Mouse (Mus musculus) limb, embryonic 13.5 days (tissue): ENCODE data around the gene Cyp2a22. TPM values are rescaled to one million over a fixed set of nuclear protein-coding genes. Genes with fewer than 3 reads are reported as not detected.
"Not testable (repeated sequence)": the region's sequence is repeated elsewhere in the genome, so short reads cannot be mapped to it uniquely, and the experiment has no call there.

Source experiments
- ATAC-seq: fragments of 200-750 bp; cut with Nextera tagmentation; 2 replicates; pipeline ENCODE4 v1.8.0; 2017; ENCODE audit warnings: low read depth, moderate number of reproducible peaks, moderate TSS enrichment; ENCODE audit not compliant: low FRiP score
- H3K27ac ChIP-seq: fragments of 300-500 bp; sonication (generic); 2 replicates; pipeline ENCODE4 v1.5.1; 2015; ENCODE audit warnings: inconsistent platforms, mild to moderate bottlenecking, moderate library complexity
- H3K27me3 ChIP-seq: fragments of 300-500 bp; sonication (generic); 2 replicates; pipeline ENCODE4 v1.6.1; 2015; ENCODE audit warnings: mild to moderate bottlenecking, inconsistent platforms
- H3K36me3 ChIP-seq: fragments of 300-500 bp; sonication (generic); 2 replicates; pipeline ENCODE4 v1.6.1; 2015; ENCODE audit warnings: inconsistent platforms, mild to moderate bottlenecking, moderate library complexity
- H3K4me1 ChIP-seq: fragments of 300-500 bp; sonication (generic); 2 replicates; pipeline ENCODE4 v1.6.1; 2015; ENCODE audit warnings: inconsistent platforms
- H3K4me2 ChIP-seq: fragments of 300-500 bp; sonication (generic); replicated peaks from 2 replicates; pipeline ENCODE4 v1.6.1; 2015; ENCODE audit warnings: inconsistent platforms, mild to moderate bottlenecking, moderate library complexity
- H3K4me3 ChIP-seq: fragments of 300-500 bp; sonication (generic); 2 replicates; pipeline ENCODE4 v1.5.1; 2015; ENCODE audit warnings: moderate library complexity, mild to moderate bottlenecking, inconsistent platforms
- H3K9ac ChIP-seq: fragments of 300-500 bp; sonication (generic); 2 replicates; pipeline ENCODE4 v1.6.1; 2015; ENCODE audit warnings: mild to moderate bottlenecking, inconsistent platforms
- H3K9me3 ChIP-seq: fragments of 300-500 bp; sonication (generic); 2 replicates; pipeline ENCODE4 v1.6.1; 2016; ENCODE audit warnings: inconsistent platforms
- WGBS: fragments of 180-500 bp; shearing (Covaris S2); methylation state at CpG from one replicate; pipeline ENCODE4 v1.1.7; 2015; 5-methylcytosine and 5-hydroxymethylcytosine counted together
- polyA plus RNA-seq: library from polyadenylated mRNA; unstranded; fragments of >200 nt; fragmentation: Nextera tagmentation; extraction: Ambion mirVana; gene quantifications from 2 replicates; pipeline ENCODE4 v1.2.1, GENCODE M21; 2015

Gene Cyp2a22
- not detected in 2 replicates for polyA plus RNA-seq

DNA sequence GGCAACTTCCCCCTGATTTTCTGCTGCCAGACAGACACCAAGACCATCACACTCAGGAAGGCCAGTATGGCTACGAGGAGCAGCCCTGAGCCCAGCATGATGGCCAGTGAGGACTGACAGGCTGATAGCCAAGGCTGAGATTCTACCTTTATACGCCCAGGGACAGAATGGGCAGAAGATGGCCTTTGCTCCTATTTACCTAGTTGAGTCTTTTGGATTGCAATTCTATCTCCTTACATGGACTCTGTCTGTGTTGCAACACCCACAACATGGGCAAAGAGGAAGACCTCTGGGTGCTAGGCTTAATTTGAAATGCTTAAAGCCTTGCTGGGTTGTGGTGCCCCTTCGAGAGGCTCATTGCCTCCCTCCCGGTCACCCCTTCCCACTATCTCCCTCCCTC, at the start of gene Cyp2a22:
Gene Cyp2a22 (minus strand): TSS at position 123 of the 400 bp plus-strand sequence.
- Histone ChIP-seq H3K4me1 (no peaks in the 10 kb centered on the region), H3K9ac (no peak within 1 kb of the TSS), H3K27ac (no peak within 1 kb of the TSS), H3K4me3 (no peak within 1 kb of the TSS), H3K4me2 (no peak within 1 kb of the TSS), H3K27me3 (no peaks in the 10 kb centered on the region), H3K36me3 (no peaks in the 10 kb centered on the region), H3K9me3 (0 out of 2 replicates have a peak, but pooled peaks cover 7% of the 10 kb centered on the region)
- ATAC-seq: no peak
- WGBS: 74% methylated on average over 4 of the region's 4 CpGs

GRCm38 (mm10) chr7:26983151-26983550, 44.0 kb upstream of the Cyp2a22 start:
- H3K9me3 ChIP-seq, H3K27me3 ChIP-seq, H3K4me1 ChIP-seq, H3K4me3 ChIP-seq, ATAC-seq, H3K4me2 ChIP-seq, H3K36me3 ChIP-seq, H3K9ac ChIP-seq, H3K27ac ChIP-seq: not testable (repeated sequence)
- WGBS: 28% methylated on average over 1 of the region's 1 CpGs

DNA sequence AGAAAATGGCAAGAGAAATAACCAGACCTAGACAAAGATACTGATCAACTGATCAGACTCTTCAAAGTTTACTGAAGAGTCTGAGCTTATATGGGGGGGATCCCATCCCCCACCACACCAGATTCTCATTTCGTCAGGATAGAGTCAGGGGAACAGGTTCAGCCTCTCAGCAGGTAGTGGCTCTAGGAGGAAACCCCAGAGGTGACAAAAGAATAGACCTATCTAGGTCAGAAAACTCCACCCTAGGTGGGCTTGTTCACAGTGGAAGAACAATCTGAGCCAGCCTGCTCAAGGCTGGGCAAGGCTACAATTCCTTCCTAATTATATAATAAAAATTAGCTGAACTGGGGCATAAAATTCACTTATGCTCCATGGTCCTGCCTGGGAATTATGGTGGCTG, 43.4 kb upstream of the Cyp2a22 start:
- WGBS: 26% methylated on average over 1 of the region's 1 CpGs
- no peak overlapping the region for H3K9ac ChIP-seq
- H3K9me3 ChIP-seq: no peaks in the 10 kb centered on the region
- no peak for ATAC-seq
- H3K4me2 ChIP-seq: no peak overlapping the region
- no peaks in the 10 kb centered on the region for H3K4me1 ChIP-seq
- H3K27me3 ChIP-seq: no peaks in the 10 kb centered on the region
- H3K4me3 ChIP-seq: no peak overlapping the region
- no peak overlapping the region for H3K27ac ChIP-seq
- H3K36me3 ChIP-seq: no peaks in the 10 kb centered on the region

- not testable (repeated sequence) for H3K4me3 ChIP-seq, H3K9me3 ChIP-seq, H3K27ac ChIP-seq, H3K27me3 ChIP-seq, H3K36me3 ChIP-seq, ATAC-seq, H3K4me1 ChIP-seq, H3K9ac ChIP-seq, H3K4me2 ChIP-seq
- WGBS: 82% methylated on average over 1 of the region's 1 CpGs
Observed at GRCm38 (mm10) chr7:26981937-26982336, 42.8 kb upstream of the Cyp2a22 start.

GRCm38 (mm10) chr7:26981464-26981863, 42.3 kb upstream of the Cyp2a22 start:
- H3K27me3 ChIP-seq, H3K4me3 ChIP-seq, ATAC-seq, H3K4me2 ChIP-seq, H3K27ac ChIP-seq, H3K9me3 ChIP-seq, H3K4me1 ChIP-seq, H3K36me3 ChIP-seq, H3K9ac ChIP-seq: not testable (repeated sequence)
- WGBS: 76% methylated on average over 2 of the region's 2 CpGs

DNA sequence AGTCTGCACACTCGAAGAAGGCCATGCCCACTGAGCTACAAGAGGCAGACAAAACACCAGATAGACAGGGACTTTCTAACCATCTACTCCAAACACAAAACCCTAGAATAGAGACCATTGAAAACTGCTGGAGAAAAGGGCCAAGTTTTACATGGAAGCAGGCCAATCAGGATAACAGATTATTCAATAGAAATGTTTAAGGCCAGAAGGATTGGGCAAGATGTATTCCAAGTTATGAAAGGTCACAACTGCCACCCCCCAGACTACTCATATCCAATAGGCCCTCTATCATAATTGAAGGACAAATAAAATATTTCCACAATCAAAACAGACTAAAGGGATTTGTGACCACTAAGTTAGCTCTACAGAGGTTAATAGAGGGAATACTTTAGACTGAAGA, 23.2 kb upstream of the Cyp2a22 start:
- not testable (repeated sequence) for ATAC-seq, H3K4me2 ChIP-seq, H3K27ac ChIP-seq, H3K4me1 ChIP-seq, H3K4me3 ChIP-seq, H3K9ac ChIP-seq, H3K9me3 ChIP-seq, H3K27me3 ChIP-seq, H3K36me3 ChIP-seq
- WGBS: 89% methylated on average over 1 of the region's 1 CpGs

GRCm38 (mm10) chr7:26953306-26953705, 14.1 kb upstream of the Cyp2a22 start:
- not testable (repeated sequence) for H3K36me3 ChIP-seq, H3K9me3 ChIP-seq, H3K9ac ChIP-seq, H3K4me2 ChIP-seq, ATAC-seq, H3K27me3 ChIP-seq, H3K4me1 ChIP-seq, H3K27ac ChIP-seq, H3K4me3 ChIP-seq
- 88% methylated on average over 2 of the region's 2 CpGs for WGBS

- not testable (repeated sequence) for H3K9ac ChIP-seq
- WGBS: 86% methylated on average over 3 of the region's 3 CpGs
Observed at GRCm38 (mm10) chr7:26952671-26953070, 13.5 kb upstream of the Cyp2a22 start.

DNA sequence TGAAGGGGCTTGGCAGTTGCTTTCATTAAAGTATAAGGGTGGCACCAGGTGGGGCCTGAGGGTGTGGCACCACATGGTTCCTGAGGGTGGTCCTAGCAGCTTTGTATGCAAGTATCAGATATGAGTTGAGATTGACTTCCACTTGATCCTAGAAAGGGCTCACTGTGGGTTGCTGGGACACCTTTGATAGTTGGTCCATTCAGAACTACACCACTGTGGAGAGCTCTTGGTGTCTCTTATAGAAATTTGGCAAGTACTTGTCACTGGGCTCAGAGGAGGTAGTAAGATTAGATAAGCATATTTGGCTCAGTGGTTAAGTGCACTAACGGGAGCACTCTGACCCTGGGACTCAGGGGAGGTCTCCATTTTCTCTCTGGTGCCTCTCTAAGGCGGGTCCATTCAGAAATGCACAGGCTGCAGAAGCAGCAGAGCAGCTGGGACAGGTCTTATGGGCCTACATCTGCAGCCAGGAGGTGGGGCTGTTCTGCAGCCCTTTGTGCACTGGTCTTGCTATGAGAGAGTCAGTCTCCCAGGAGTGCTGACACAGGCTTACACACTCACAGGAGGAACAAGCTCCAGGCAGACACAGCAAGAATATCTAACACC, 2.2 kb upstream of the Cyp2a22 start:
- not testable (repeated sequence) for H3K27ac ChIP-seq, H3K4me3 ChIP-seq, H3K27me3 ChIP-seq, H3K4me1 ChIP-seq, H3K36me3 ChIP-seq, H3K9me3 ChIP-seq, ATAC-seq, H3K9ac ChIP-seq, H3K4me2 ChIP-seq
- WGBS: 47% methylated on average over 2 of the region's 2 CpGs

More at GRCm38 (mm10) chr7:26952671-26953070, 13.5 kb upstream of the Cyp2a22 start:
- not testable (repeated sequence) for H3K4me1 ChIP-seq, ATAC-seq, H3K27ac ChIP-seq, H3K4me3 ChIP-seq, H3K4me2 ChIP-seq, H3K9me3 ChIP-seq, H3K36me3 ChIP-seq, H3K27me3 ChIP-seq

DNA sequence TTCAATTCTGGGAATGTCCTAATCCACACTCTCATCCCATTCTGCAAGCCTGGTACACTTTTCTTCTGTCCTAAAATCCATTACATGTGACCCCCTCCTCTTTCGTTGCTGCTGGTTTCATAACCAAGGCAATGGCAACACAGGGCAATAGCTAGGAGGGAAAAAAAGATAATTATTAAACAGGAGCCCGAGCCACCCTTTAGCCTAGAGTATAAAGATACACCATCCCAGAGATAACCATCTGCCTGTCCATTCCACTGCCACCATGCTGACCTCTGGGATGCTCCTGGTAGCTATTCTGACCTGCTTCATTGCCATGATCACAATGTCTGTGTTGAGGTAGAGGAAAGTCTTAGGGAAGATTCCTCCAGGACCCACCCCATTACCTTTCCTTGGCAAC, 22.1 kb downstream of the Cyp2a22 start:
- not testable (repeated sequence) for H3K4me3 ChIP-seq, H3K9me3 ChIP-seq, H3K36me3 ChIP-seq, H3K27ac ChIP-seq, H3K4me2 ChIP-seq, ATAC-seq, H3K9ac ChIP-seq, H3K4me1 ChIP-seq, H3K27me3 ChIP-seq
- 68% methylated on average over 2 of the region's 2 CpGs for WGBS

Other genes starting within 250 kb of the Cyp2a22 start
- gene Cyp2b19, start 182.2 kb downstream of the Cyp2a22 start, polyA plus RNA-seq: not detected in 2 replicates
- not detected in 2 replicates for gene Cyp2g1, start 130.5 kb downstream of the Cyp2a22 start, polyA plus RNA-seq
- gene Cyp2a5, start 104.1 kb downstream of the Cyp2a22 start, polyA plus RNA-seq: not detected in 2 replicates
- gene Cyp2a12, start 89.7 kb upstream of the Cyp2a22 start, polyA plus RNA-seq: not detected in 2 replicates
- gene Cyp2f2, start 180.5 kb upstream of the Cyp2a22 start, polyA plus RNA-seq: not detected in 2 replicates
- 0.33 TPM in 1 of 2 replicates, not detected in the other for gene Cyp2t4, start 214.3 kb upstream of the Cyp2a22 start, polyA plus RNA-seq
- 74.3 and 76.0 TPM in 2 replicates for gene Egln2, start 227.4 kb upstream of the Cyp2a22 start, polyA plus RNA-seq
- gene Rab4b, start 239.5 kb upstream of the Cyp2a22 start, polyA plus RNA-seq: 69.4 and 71.7 TPM in 2 replicates
- gene Gm21983, start 241.7 kb upstream of the Cyp2a22 start, polyA plus RNA-seq: 2.6 and 4.5 TPM in 2 replicates
- gene Mia, start 241.8 kb upstream of the Cyp2a22 start, polyA plus RNA-seq: 126 and 145 TPM in 2 replicates